Mouse (Mus musculus): ENCODE measurements around the gene Trim17. TPM values are rescaled to one million over a fixed set of nuclear protein-coding genes. Genes with fewer than 3 reads are reported as not detected.

Gene Trim17
- polyA plus RNA-seq, 1 experiment from 2014 or later: 0.14 TPM

DNA sequence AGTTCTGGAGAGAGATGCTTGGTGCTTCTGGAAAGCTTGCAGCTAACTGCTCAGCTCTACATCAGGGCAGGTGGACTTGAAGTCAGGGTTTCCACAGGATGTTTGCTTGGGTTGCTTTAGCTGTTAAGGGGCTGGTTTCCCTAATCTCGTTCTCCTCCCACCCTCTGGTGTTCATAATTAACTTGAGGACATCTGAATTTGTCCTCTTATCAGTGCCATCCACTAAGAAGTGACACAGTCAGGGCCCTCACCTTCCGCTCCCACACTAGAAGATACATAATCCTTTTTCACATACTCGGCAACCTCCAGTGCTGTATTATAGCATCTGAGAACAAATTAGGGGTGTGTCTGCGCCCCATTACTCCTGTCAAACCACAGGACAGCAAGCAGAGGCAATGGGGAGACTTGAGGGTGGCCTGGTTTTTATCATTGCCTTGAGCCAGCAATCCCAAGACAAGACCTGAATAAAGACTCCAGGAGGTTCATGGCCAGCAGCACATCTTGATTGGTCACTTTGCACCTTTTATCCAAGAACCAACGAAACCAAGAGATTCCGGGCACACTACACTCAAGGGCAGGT lies 38.7 kb downstream of the Trim17 start:
- H3K9me3 ChIP-seq (replicated peaks; ENCODE audit: control insufficient read depth, low read length): no peaks in the 10 kb centered on the region
- ATAC-seq (replicated peaks; ENCODE audit: insufficient number of reproducible peaks, low FRiP score, low TSS enrichment, low read depth) (no peak), DNase-seq (ENCODE audit: low spot score) (no peak)
- H3K9ac ChIP-seq (replicated peaks; ENCODE audit: low read length): no peak overlapping the region
- peaks cover 3% of the 10 kb centered on the region; the same call in 1 of the 2 replicates for H3K27me3 ChIP-seq (ENCODE audit: control insufficient read depth, insufficient read depth, low read length)
- peaks cover 9% of the 10 kb centered on the region for H3K36me3 ChIP-seq (replicated peaks; ENCODE audit: control insufficient read depth, insufficient read depth, low read depth, low read length)
- 80% methylated on average over 6 of the region's 6 CpGs for WGBS
- H3K4me2 ChIP-seq (ENCODE audit: low read depth, low read length): no peak overlapping the region
- H3K4me3 ChIP-seq (ENCODE audit: low read depth, low read length): no peak overlapping the region
- H3K27ac ChIP-seq (replicated peaks; ENCODE audit: low read depth, low read length): no peak overlapping the region
- H3K4me1 ChIP-seq (ENCODE audit: control insufficient read depth, insufficient read depth, low read length): no peaks in the 10 kb centered on the region

DNA sequence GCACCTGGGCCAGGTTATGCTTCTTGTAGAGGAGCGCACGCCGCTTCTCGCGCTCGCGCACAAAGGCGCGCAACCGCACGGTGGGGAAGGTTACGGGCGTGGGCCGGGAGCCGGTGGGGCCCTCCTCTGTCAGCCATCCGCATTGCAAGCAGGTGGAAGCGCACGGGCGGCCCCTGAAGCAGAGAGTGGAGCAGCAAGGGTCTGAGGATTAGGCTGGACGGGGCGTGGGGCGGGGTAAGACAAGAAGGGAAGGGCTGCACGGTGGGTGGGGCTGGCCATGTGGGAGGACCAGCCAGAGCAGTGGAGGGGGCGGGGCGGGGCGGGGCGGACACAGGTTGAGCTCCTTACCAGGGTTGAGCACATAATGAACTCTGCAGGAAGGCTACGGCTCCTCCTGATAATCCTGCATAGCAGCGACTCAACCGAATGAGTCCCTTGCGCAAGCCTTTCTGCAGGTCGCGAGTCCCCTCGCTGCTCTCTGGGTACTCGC lies 39.9 kb downstream of the Trim17 start:
- Histone ChIP-seq H3K9me3 (replicated peaks; ENCODE audit: control insufficient read depth, low read length) (no peaks in the 10 kb centered on the region), H3K36me3 (replicated peaks; ENCODE audit: control insufficient read depth, insufficient read depth, low read depth, low read length) (peaks cover 5% of the 10 kb centered on the region), H3K4me3 (ENCODE audit: low read depth, low read length) (peak overlapping the region; percentile 22), H3K9ac (replicated peaks; ENCODE audit: low read length) (no peak overlapping the region), H3K4me1 (ENCODE audit: control insufficient read depth, insufficient read depth, low read length) (no peaks in the 10 kb centered on the region), H3K4me2 (ENCODE audit: low read depth, low read length) (peak overlapping the region; percentile 68), H3K27me3 (ENCODE audit: control insufficient read depth, insufficient read depth, low read length) (peaks cover 3% of the 10 kb centered on the region; the same call in 1 of the 2 replicates), H3K27ac (replicated peaks; ENCODE audit: low read depth, low read length) (no peak overlapping the region)
- WGBS: 1% methylated on average over 34 of the region's 35 CpGs
- DNase-seq (ENCODE audit: low spot score) (peak; percentile 73), ATAC-seq (replicated peaks; ENCODE audit: insufficient number of reproducible peaks, low FRiP score, low TSS enrichment, low read depth) (peak; percentile 60)

DNA sequence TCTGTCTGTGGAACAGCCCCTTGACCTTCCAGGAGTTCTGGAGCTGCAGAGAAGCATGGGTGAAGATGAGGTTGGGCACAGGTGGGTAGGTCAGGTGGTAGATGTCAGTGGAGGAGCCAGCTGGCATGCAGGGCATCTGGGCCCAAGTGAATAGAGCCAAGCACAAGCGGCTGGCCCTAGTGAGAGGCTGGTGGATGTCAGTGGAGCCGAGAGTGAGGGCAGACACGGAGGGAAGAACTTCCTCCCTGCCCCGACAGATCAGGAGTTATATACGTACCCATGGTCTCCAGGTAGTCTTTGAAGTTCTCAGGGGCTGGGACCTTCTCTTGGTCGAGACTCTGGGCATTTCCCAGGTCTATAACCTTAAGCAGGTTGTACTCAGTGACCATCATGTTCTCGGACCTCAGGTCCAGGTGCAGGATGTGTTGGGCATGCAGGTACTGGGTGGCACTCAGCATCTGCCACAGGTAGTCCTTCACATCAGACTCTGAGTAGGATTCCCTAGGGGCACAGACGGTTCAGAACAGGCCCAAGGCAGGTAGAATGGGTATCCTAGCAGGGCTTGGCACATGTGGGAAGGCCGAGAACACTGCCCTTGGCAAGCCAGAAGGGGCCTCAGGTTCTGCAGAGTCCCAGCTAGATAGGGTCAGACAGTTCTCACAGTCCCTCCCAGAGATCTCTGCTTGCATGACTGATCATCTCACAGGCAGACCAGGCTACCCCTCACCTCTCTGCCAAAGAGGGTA lies 40.7 kb downstream of the Trim17 start:
- no peaks in the 10 kb centered on the region for H3K9me3 ChIP-seq (replicated peaks; ENCODE audit: control insufficient read depth, low read length)
- H3K27me3 ChIP-seq (ENCODE audit: control insufficient read depth, insufficient read depth, low read length): peaks cover 3% of the 10 kb centered on the region; the same call in 1 of the 2 replicates
- H3K9ac ChIP-seq (replicated peaks; ENCODE audit: low read length): no peak overlapping the region
- no peaks in the 10 kb centered on the region for H3K4me1 ChIP-seq (ENCODE audit: control insufficient read depth, insufficient read depth, low read length)
- no peaks in the 10 kb centered on the region for H3K36me3 ChIP-seq (replicated peaks; ENCODE audit: control insufficient read depth, insufficient read depth, low read depth, low read length)
- no peak overlapping the region for H3K27ac ChIP-seq (replicated peaks; ENCODE audit: low read depth, low read length)
- no peak overlapping the region for H3K4me3 ChIP-seq (ENCODE audit: low read depth, low read length)
- H3K4me2 ChIP-seq (ENCODE audit: low read depth, low read length): no peak overlapping the region
- ATAC-seq (replicated peaks; ENCODE audit: insufficient number of reproducible peaks, low FRiP score, low TSS enrichment, low read depth) (no peak), DNase-seq (ENCODE audit: low spot score) (no peak)
- 76% methylated on average over 9 of the region's 9 CpGs for WGBS

DNA sequence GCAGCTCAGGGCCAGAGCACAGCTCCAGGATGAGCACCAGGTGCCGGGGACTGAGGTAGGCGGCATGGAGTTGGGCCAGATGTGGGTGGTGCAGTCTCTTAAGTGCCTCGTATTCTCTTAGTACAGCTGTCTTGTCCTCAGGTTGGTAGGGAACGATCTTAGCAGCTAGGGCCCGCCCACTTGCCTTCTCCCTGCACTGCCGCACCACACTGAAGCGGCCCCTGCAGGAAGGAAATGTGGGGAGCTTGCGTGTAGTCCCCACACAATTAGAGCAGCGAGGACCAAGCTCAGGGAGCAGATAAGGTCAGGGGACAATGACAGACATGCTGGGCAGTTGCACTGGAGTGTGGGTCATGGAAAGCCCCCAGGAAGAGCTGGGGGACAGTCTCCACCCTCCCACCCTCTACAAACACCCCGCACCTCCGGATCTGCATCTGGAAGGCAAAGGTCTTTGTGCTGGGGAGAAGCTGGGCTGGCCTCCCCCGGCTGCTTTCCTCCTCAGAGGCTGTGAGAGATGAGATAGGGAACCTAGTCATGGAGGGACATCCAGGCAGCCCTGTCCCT lies 41.4 kb downstream of the Trim17 start:
- ATAC-seq (replicated peaks; ENCODE audit: insufficient number of reproducible peaks, low FRiP score, low TSS enrichment, low read depth) (no peak), DNase-seq (ENCODE audit: low spot score) (no peak)
- Histone ChIP-seq H3K27me3 (ENCODE audit: control insufficient read depth, insufficient read depth, low read length) (peaks cover 3% of the 10 kb centered on the region; the same call in 1 of the 2 replicates), H3K4me2 (ENCODE audit: low read depth, low read length) (no peak overlapping the region), H3K9ac (replicated peaks; ENCODE audit: low read length) (no peak overlapping the region), H3K27ac (replicated peaks; ENCODE audit: low read depth, low read length) (no peak overlapping the region), H3K4me1 (ENCODE audit: control insufficient read depth, insufficient read depth, low read length) (no peaks in the 10 kb centered on the region), H3K4me3 (ENCODE audit: low read depth, low read length) (no peak overlapping the region), H3K36me3 (replicated peaks; ENCODE audit: control insufficient read depth, insufficient read depth, low read depth, low read length) (no peaks in the 10 kb centered on the region), H3K9me3 (replicated peaks; ENCODE audit: control insufficient read depth, low read length) (no peaks in the 10 kb centered on the region)
- WGBS: 54% methylated on average over 12 of the region's 12 CpGs

DNA sequence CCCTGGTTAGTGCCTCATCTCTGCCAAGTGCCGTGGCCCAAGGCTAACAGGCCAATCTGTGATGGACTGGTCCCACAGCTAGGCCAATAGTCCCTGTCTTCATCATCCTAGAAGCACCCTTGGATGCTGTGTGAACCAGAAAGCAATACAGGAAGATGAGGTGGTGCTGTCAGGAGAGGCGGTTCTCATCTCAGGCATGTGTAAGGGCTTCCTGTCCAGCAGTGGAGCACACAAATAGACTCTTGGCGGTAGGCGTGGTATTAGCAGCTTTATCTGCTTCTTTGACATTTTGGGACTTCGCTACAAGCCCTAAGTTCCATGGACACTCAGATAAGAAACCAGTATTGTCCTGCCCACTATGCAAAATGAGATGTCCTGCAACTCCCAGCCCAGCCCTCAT lies 43.1 kb downstream of the Trim17 start:
- no peaks in the 10 kb centered on the region for H3K4me1 ChIP-seq (ENCODE audit: control insufficient read depth, insufficient read depth, low read length)
- H3K4me3 ChIP-seq (ENCODE audit: low read depth, low read length): no peak overlapping the region
- no peak overlapping the region for H3K4me2 ChIP-seq (ENCODE audit: low read depth, low read length)
- DNase-seq (ENCODE audit: low spot score): no peak
- ATAC-seq (replicated peaks; ENCODE audit: insufficient number of reproducible peaks, low FRiP score, low TSS enrichment, low read depth): no peak
- no peaks in the 10 kb centered on the region for H3K9me3 ChIP-seq (replicated peaks; ENCODE audit: control insufficient read depth, low read length)
- WGBS: 80% methylated on average over 5 of the region's 5 CpGs
- no peaks in the 10 kb centered on the region for H3K36me3 ChIP-seq (replicated peaks; ENCODE audit: control insufficient read depth, insufficient read depth, low read depth, low read length)
- H3K9ac ChIP-seq (replicated peaks; ENCODE audit: low read length): no peak overlapping the region
- H3K27me3 ChIP-seq (ENCODE audit: control insufficient read depth, insufficient read depth, low read length): peaks cover 3% of the 10 kb centered on the region; the same call in 1 of the 2 replicates
- H3K27ac ChIP-seq (replicated peaks; ENCODE audit: low read depth, low read length): no peak overlapping the region

DNA sequence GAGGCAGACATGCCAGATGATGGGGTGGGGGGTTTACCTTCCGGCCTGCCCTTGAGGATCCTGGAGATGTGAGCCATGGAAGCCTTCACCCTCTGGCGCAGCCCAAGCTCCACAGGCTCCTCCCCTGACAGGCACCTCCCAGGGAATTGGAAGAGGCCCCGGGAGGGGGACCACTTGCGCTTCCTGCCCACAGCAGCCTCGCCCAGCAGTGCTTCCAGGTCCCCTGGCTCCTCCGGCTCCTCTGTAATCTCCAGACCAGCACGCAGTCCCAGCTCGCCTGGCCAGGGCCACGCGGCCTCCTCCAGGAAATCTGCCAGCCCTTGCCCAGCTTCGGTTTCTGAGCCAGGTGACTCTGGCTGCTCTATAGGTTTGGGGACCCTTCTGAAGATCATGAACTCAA lies 44.7 kb downstream of the Trim17 start:
- Histone ChIP-seq H3K9ac (replicated peaks; ENCODE audit: low read length) (no peak overlapping the region), H3K9me3 (replicated peaks; ENCODE audit: control insufficient read depth, low read length) (no peaks in the 10 kb centered on the region), H3K27me3 (ENCODE audit: control insufficient read depth, insufficient read depth, low read length) (no peaks in the 10 kb centered on the region; the same call in 1 of the 2 replicates), H3K4me2 (ENCODE audit: low read depth, low read length) (no peak overlapping the region), H3K4me1 (ENCODE audit: control insufficient read depth, insufficient read depth, low read length) (no peaks in the 10 kb centered on the region), H3K27ac (replicated peaks; ENCODE audit: low read depth, low read length) (no peak overlapping the region), H3K4me3 (ENCODE audit: low read depth, low read length) (no peak overlapping the region), H3K36me3 (replicated peaks; ENCODE audit: control insufficient read depth, insufficient read depth, low read depth, low read length) (no peaks in the 10 kb centered on the region)
- ATAC-seq (replicated peaks; ENCODE audit: insufficient number of reproducible peaks, low FRiP score, low TSS enrichment, low read depth): no peak
- WGBS: 59% methylated on average over 11 of the region's 11 CpGs
- no peak for DNase-seq (ENCODE audit: low spot score)

DNA sequence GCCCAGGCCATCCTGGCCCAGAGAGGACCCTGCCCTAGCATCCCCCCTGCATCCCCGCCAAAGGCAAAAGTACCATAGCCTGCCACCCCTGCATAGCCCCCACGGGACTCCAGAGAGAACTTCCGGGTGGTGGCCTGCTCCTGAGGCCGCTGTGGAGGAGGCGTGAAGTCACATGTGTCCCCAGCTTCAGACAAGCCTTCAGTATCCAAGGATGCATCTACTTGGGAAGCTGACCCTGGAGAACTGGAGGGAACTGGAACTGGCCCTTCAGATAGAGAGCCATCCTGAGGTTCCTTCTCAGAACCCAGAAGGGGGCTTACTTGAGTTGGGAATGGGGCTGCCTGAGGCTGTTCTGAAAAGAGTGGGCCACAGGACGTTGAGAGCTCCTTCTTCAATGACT lies 45.3 kb downstream of the Trim17 start:
- H3K27ac ChIP-seq (replicated peaks; ENCODE audit: low read depth, low read length): no peak overlapping the region
- DNase-seq (ENCODE audit: low spot score) (no peak), ATAC-seq (replicated peaks; ENCODE audit: insufficient number of reproducible peaks, low FRiP score, low TSS enrichment, low read depth) (no peak)
- H3K27me3 ChIP-seq (ENCODE audit: control insufficient read depth, insufficient read depth, low read length): no peaks in the 10 kb centered on the region; the same call in 1 of the 2 replicates
- no peak overlapping the region for H3K4me2 ChIP-seq (ENCODE audit: low read depth, low read length)
- H3K9ac ChIP-seq (replicated peaks; ENCODE audit: low read length): no peak overlapping the region
- WGBS: 73% methylated on average over 6 of the region's 6 CpGs
- no peak overlapping the region for H3K4me3 ChIP-seq (ENCODE audit: low read depth, low read length)
- no peaks in the 10 kb centered on the region for H3K4me1 ChIP-seq (ENCODE audit: control insufficient read depth, insufficient read depth, low read length)
- H3K9me3 ChIP-seq (replicated peaks; ENCODE audit: control insufficient read depth, low read length): no peaks in the 10 kb centered on the region
- no peaks in the 10 kb centered on the region for H3K36me3 ChIP-seq (replicated peaks; ENCODE audit: control insufficient read depth, insufficient read depth, low read depth, low read length)

DNA sequence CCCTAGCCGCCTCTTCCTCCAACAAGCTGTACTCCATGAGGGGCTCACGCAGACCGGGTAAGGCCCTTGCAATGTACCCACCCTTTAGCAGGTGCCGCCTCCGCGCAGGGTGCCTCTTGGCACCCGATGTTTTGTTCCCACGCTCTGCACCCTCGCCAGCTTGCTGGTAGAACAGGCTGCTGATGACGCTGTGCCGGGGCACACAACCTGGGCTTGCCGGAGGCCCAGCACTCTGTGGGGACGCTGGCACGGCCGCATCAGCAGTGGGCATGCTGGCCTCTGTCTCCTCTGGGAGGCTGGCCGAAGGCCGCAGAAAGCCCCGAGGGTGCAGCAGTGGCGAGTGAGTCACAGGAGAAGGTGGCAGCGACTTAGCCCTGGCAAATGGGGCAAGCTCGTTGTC lies 46.1 kb downstream of the Trim17 start:
- H3K27ac ChIP-seq (replicated peaks; ENCODE audit: low read depth, low read length): no peak overlapping the region
- H3K4me1 ChIP-seq (ENCODE audit: control insufficient read depth, insufficient read depth, low read length): no peaks in the 10 kb centered on the region
- ATAC-seq (replicated peaks; ENCODE audit: insufficient number of reproducible peaks, low FRiP score, low TSS enrichment, low read depth): no peak
- no peak for DNase-seq (ENCODE audit: low spot score)
- H3K9me3 ChIP-seq (replicated peaks; ENCODE audit: control insufficient read depth, low read length): no peaks in the 10 kb centered on the region
- WGBS: 91% methylated on average over 21 of the region's 21 CpGs
- H3K36me3 ChIP-seq (replicated peaks; ENCODE audit: control insufficient read depth, insufficient read depth, low read depth, low read length): no peaks in the 10 kb centered on the region
- no peaks in the 10 kb centered on the region; the same call in 1 of the 2 replicates for H3K27me3 ChIP-seq (ENCODE audit: control insufficient read depth, insufficient read depth, low read length)
- no peak overlapping the region for H3K9ac ChIP-seq (replicated peaks; ENCODE audit: low read length)
- H3K4me2 ChIP-seq (ENCODE audit: low read depth, low read length): no peak overlapping the region
- H3K4me3 ChIP-seq (ENCODE audit: low read depth, low read length): no peak overlapping the region
